Mouse (Mus musculus): ENCODE results near the gene Rpl3. TPM values are rescaled to one million over a fixed set of nuclear protein-coding genes. Genes with fewer than 3 reads are reported as not detected.

Gene Rpl3
- polyA plus RNA-seq, 1 experiment from 2014 or later: 1,379 TPM

- peaks cover 12% of the 10 kb centered on the region; the same call in 1 of the 2 replicates for H3K27me3 ChIP-seq (ENCODE audit: control insufficient read depth, insufficient read depth, low read length)
- peak overlapping the region; percentile 55 for H3K4me3 ChIP-seq (ENCODE audit: low read depth, low read length)
- no peak for ATAC-seq (ENCODE audit: insufficient number of reproducible peaks, insufficient read depth, low FRiP score, low read depth)
- no peaks in the 10 kb centered on the region for H3K4me1 ChIP-seq (ENCODE audit: control insufficient read depth, insufficient read depth, low read length)
- H3K9me3 ChIP-seq (ENCODE audit: control insufficient read depth, low read depth, low read length): no peaks in the 10 kb centered on the region
- WGBS: 19% methylated on average over 7 of the region's 7 CpGs
- H3K9ac ChIP-seq (replicated peaks; ENCODE audit: low read depth, low read length): 0 out of 2 replicates have a peak overlapping the region, but pooled peaks have one; percentile 25
- no peaks in the 10 kb centered on the region for H3K36me3 ChIP-seq (ENCODE audit: control insufficient read depth, insufficient read depth, low read length)
- H3K27ac ChIP-seq (ENCODE audit: low read length): no peak overlapping the region
- peak overlapping the region; percentile 88 for H3K4me2 ChIP-seq (replicated peaks; ENCODE audit: low read depth, low read length)
Observed at GRCm38 (mm10) chr15:80092041-80092441, 373 bp upstream of the Rpl3 start.

DNA sequence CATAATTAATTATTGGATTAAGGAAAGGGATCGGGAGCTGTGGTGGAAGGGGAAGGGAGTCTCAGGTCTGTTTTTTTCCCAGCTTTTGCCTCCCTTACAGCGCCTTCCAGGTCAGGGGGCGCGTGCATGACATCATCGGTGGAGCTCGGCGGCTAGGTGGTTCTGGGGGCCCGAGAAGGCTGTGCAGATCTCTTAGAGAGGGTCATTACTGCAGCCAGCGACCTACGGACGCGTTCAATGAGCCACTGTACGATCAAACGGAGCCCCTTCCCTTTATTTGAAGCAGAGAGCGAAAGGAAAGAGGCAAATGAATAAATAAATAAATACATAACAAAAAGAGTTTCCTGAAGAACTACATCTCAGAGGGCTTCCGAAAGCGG is 937 bp downstream of the Rpl3 start:
- H3K27me3 ChIP-seq (ENCODE audit: control insufficient read depth, insufficient read depth, low read length): peaks cover 12% of the 10 kb centered on the region; the same call in 1 of the 2 replicates
- H3K4me1 ChIP-seq (ENCODE audit: control insufficient read depth, insufficient read depth, low read length): no peaks in the 10 kb centered on the region
- H3K9me3 ChIP-seq (ENCODE audit: control insufficient read depth, low read depth, low read length): no peaks in the 10 kb centered on the region
- no peak for ATAC-seq (ENCODE audit: insufficient number of reproducible peaks, insufficient read depth, low FRiP score, low read depth)
- H3K4me2 ChIP-seq (replicated peaks; ENCODE audit: low read depth, low read length): peak overlapping the region; percentile 88
- peak overlapping the region; percentile 3 for H3K9ac ChIP-seq (replicated peaks; ENCODE audit: low read depth, low read length)
- under 1% methylated on average over 17 of the region's 17 CpGs for WGBS
- H3K4me3 ChIP-seq (ENCODE audit: low read depth, low read length): peak overlapping the region; percentile 55
- no peak overlapping the region; the same call in 1 of the 2 replicates for H3K27ac ChIP-seq (ENCODE audit: low read length)
- no peaks in the 10 kb centered on the region for H3K36me3 ChIP-seq (ENCODE audit: control insufficient read depth, insufficient read depth, low read length)

- H3K4me1 ChIP-seq (ENCODE audit: control insufficient read depth, insufficient read depth, low read length): no peaks in the 10 kb centered on the region
- H3K27me3 ChIP-seq (ENCODE audit: control insufficient read depth, insufficient read depth, low read length): peaks cover 12% of the 10 kb centered on the region; the same call in 1 of the 2 replicates
- 70% methylated on average over 11 of the region's 11 CpGs for WGBS
- H3K9ac ChIP-seq (replicated peaks; ENCODE audit: low read depth, low read length): no peak overlapping the region
- no peak overlapping the region for H3K27ac ChIP-seq (ENCODE audit: low read length)
- H3K4me3 ChIP-seq (ENCODE audit: low read depth, low read length): no peak overlapping the region
- H3K9me3 ChIP-seq (ENCODE audit: control insufficient read depth, low read depth, low read length): no peaks in the 10 kb centered on the region
- H3K36me3 ChIP-seq (ENCODE audit: control insufficient read depth, insufficient read depth, low read length): no peaks in the 10 kb centered on the region
- ATAC-seq (ENCODE audit: insufficient number of reproducible peaks, insufficient read depth, low FRiP score, low read depth): no peak
- no peak overlapping the region for H3K4me2 ChIP-seq (replicated peaks; ENCODE audit: low read depth, low read length)
Observed at GRCm38 (mm10) chr15:80090155-80090554, 1.5 kb downstream of the Rpl3 start.

- Histone ChIP-seq H3K27ac (ENCODE audit: low read length) (no peak overlapping the region), H3K36me3 (ENCODE audit: control insufficient read depth, insufficient read depth, low read length) (no peaks in the 10 kb centered on the region), H3K4me2 (replicated peaks; ENCODE audit: low read depth, low read length) (no peak overlapping the region), H3K4me1 (ENCODE audit: control insufficient read depth, insufficient read depth, low read length) (no peaks in the 10 kb centered on the region), H3K9ac (replicated peaks; ENCODE audit: low read depth, low read length) (no peak overlapping the region), H3K27me3 (ENCODE audit: control insufficient read depth, insufficient read depth, low read length) (peaks cover 12% of the 10 kb centered on the region; the same call in 1 of the 2 replicates), H3K9me3 (ENCODE audit: control insufficient read depth, low read depth, low read length) (no peaks in the 10 kb centered on the region), H3K4me3 (ENCODE audit: low read depth, low read length) (no peak overlapping the region)
- 33% methylated on average over 4 of the region's 4 CpGs for WGBS
- ATAC-seq (ENCODE audit: insufficient number of reproducible peaks, insufficient read depth, low FRiP score, low read depth): no peak
Observed at GRCm38 (mm10) chr15:80088637-80089036, 3.0 kb downstream of the Rpl3 start.

GRCm38 (mm10) chr15:80087406-80088012 is 4.2 kb downstream of the Rpl3 start:
- no peak overlapping the region for H3K9ac ChIP-seq (replicated peaks; ENCODE audit: low read depth, low read length)
- H3K9me3 ChIP-seq (ENCODE audit: control insufficient read depth, low read depth, low read length): no peaks in the 10 kb centered on the region
- H3K27ac ChIP-seq (ENCODE audit: low read length): no peak overlapping the region
- no peak for ATAC-seq (ENCODE audit: insufficient number of reproducible peaks, insufficient read depth, low FRiP score, low read depth)
- no peaks in the 10 kb centered on the region for H3K36me3 ChIP-seq (ENCODE audit: control insufficient read depth, insufficient read depth, low read length)
- peaks cover 10% of the 10 kb centered on the region; the same call in 1 of the 2 replicates for H3K27me3 ChIP-seq (ENCODE audit: control insufficient read depth, insufficient read depth, low read length)
- 84% methylated on average over 9 of the region's 9 CpGs for WGBS
- H3K4me3 ChIP-seq (ENCODE audit: low read depth, low read length): no peak overlapping the region
- no peak overlapping the region for H3K4me2 ChIP-seq (replicated peaks; ENCODE audit: low read depth, low read length)
- H3K4me1 ChIP-seq (ENCODE audit: control insufficient read depth, insufficient read depth, low read length): no peaks in the 10 kb centered on the region

GRCm38 (mm10) chr15:80083740-80084139 is 7.9 kb downstream of the Rpl3 start:
- 2% methylated on average over 12 of the region's 12 CpGs for WGBS
- Histone ChIP-seq H3K4me3 (ENCODE audit: low read depth, low read length) (peak overlapping the region; percentile 57), H3K36me3 (ENCODE audit: control insufficient read depth, insufficient read depth, low read length) (peaks cover 36% of the 10 kb centered on the region), H3K4me2 (replicated peaks; ENCODE audit: low read depth, low read length) (peak overlapping the region; percentile 52), H3K27me3 (ENCODE audit: control insufficient read depth, insufficient read depth, low read length) (no peaks in the 10 kb centered on the region), H3K4me1 (ENCODE audit: control insufficient read depth, insufficient read depth, low read length) (peaks cover 17% of the 10 kb centered on the region; the same call in 1 of the 2 replicates), H3K27ac (ENCODE audit: low read length) (peak overlapping the region; percentile 89), H3K9ac (replicated peaks; ENCODE audit: low read depth, low read length) (peak overlapping the region; percentile 39; the same call in 1 of the 2 replicates), H3K9me3 (ENCODE audit: control insufficient read depth, low read depth, low read length) (no peaks in the 10 kb centered on the region)
- ATAC-seq (ENCODE audit: insufficient number of reproducible peaks, insufficient read depth, low FRiP score, low read depth): no peak

DNA sequence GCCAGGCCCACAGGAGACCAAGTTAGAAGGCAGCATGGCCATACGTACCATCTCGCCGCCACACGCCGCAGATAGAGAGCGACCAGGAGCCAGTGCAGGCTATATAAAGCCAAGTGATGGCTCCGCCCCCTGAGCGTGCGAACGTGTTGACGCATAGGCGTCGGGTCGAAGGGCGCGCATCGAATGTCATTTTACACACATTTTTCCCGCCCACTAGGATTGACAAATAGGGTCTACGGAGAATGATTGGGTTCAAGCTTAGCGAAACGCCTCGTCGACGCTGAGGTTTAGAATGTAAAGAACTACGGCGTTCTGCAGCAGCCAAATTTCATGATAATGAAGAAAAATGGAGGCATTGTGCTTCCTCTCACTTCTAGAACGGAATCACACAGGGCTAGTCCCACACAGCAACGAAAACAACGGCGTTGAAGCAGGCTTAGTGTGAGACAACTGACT is 8.4 kb downstream of the Rpl3 start:
- H3K4me3 ChIP-seq (ENCODE audit: low read depth, low read length): peak overlapping the region; percentile 57
- under 1% methylated on average over 30 of the region's 30 CpGs for WGBS

GRCm38 (mm10) chr15:80082661-80083275 is 8.9 kb downstream of the Rpl3 start:
- WGBS: under 1% methylated on average over 21 of the region's 21 CpGs
- peaks cover 46% of the 10 kb centered on the region for H3K36me3 ChIP-seq (ENCODE audit: control insufficient read depth, insufficient read depth, low read length)
- no peaks in the 10 kb centered on the region for H3K9me3 ChIP-seq (ENCODE audit: control insufficient read depth, low read depth, low read length)
- H3K9ac ChIP-seq (replicated peaks; ENCODE audit: low read depth, low read length): peak overlapping the region; percentile 64
- H3K4me1 ChIP-seq (ENCODE audit: control insufficient read depth, insufficient read depth, low read length): peaks cover 17% of the 10 kb centered on the region; the same call in 1 of the 2 replicates
- no peak for ATAC-seq (ENCODE audit: insufficient number of reproducible peaks, insufficient read depth, low FRiP score, low read depth)
- H3K4me2 ChIP-seq (replicated peaks; ENCODE audit: low read depth, low read length): peak overlapping the region; percentile 54
- peak overlapping the region; percentile 57 for H3K4me3 ChIP-seq (ENCODE audit: low read depth, low read length)
- H3K27me3 ChIP-seq (ENCODE audit: control insufficient read depth, insufficient read depth, low read length): no peaks in the 10 kb centered on the region
- peak overlapping the region; percentile 82 for H3K27ac ChIP-seq (ENCODE audit: low read length)

More for the DNA sequence above, 8.4 kb downstream of the Rpl3 start:
- no peaks in the 10 kb centered on the region for H3K27me3 ChIP-seq (ENCODE audit: control insufficient read depth, insufficient read depth, low read length)
- H3K27ac ChIP-seq (ENCODE audit: low read length): peak overlapping the region; percentile 89
- peak overlapping the region; percentile 54 for H3K4me2 ChIP-seq (replicated peaks; ENCODE audit: low read depth, low read length)
- ATAC-seq (ENCODE audit: insufficient number of reproducible peaks, insufficient read depth, low FRiP score, low read depth): peak; percentile 95
- peaks cover 17% of the 10 kb centered on the region; the same call in 1 of the 2 replicates for H3K4me1 ChIP-seq (ENCODE audit: control insufficient read depth, insufficient read depth, low read length)
- H3K36me3 ChIP-seq (ENCODE audit: control insufficient read depth, insufficient read depth, low read length): peaks cover 41% of the 10 kb centered on the region
- peak overlapping the region; percentile 64 for H3K9ac ChIP-seq (replicated peaks; ENCODE audit: low read depth, low read length)
- no peaks in the 10 kb centered on the region for H3K9me3 ChIP-seq (ENCODE audit: control insufficient read depth, low read depth, low read length)

All from stomach, embryonic 14.5 days (tissue).